Mouse (Mus musculus) lung, postnatal 0 days (tissue): ENCODE results near the gene Thrb.

Experiments
- CTCF ChIP-seq: IDR thresholded peaks from 2 replicates; pipeline ENCODE4 v1.5.1; 2016; ENCODE audit warnings: antibody characterized with exemption, mild to moderate bottlenecking
- EP300 ChIP-seq: IDR thresholded peaks from 2 replicates; pipeline ENCODE4 v1.6.1; 2016; ENCODE audit warnings: antibody characterized with exemption, mild to moderate bottlenecking, control low read depth

DNA sequence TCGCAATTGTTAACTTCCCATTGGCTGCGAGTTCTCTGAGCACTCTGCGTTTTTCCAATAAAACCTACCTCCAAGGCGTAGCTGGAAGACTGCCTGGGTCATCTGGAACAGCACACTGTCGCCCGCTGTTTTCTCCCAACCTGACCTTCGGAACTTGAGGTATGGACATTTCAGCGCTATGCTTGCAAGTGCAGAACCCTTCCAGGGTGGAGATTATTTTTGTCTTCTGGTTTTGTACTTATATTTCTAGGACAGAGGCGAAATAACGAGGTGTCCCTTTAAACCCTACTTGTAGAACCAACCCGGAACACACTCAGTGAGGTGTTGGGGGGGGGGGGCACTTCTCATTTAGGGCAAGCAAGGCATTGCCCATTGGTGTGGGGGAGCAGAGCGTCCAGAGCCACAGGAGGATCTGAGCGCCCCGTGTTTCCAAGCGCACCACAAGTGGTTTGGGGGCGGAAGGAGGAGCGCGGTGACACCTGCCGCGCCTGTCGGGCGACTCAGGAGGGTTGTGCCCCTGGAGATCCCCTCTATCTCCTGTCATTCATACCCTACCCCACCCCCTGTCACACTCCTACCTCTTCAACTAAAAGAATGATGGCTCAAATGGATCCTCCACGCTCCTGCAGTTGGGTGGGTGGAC is at the start of gene Thrb:
- TF ChIP-seq CTCF, result no peak
- TF ChIP-seq EP300, result no peak
